Mouse (Mus musculus) regulatory T cell (primary cell): ENCODE measurements around the gene Pmf1.

Experiments
- in situ Hi-C: fragments of 300-600 bp; cut with MboI, MseI; formaldehyde crosslinking; loops from one replicate; pipeline ENCODE4 v1.15.1; 2025; ENCODE audit warnings: high pct_unique_total_duplicates

The Pmf1 gene

DNA sequence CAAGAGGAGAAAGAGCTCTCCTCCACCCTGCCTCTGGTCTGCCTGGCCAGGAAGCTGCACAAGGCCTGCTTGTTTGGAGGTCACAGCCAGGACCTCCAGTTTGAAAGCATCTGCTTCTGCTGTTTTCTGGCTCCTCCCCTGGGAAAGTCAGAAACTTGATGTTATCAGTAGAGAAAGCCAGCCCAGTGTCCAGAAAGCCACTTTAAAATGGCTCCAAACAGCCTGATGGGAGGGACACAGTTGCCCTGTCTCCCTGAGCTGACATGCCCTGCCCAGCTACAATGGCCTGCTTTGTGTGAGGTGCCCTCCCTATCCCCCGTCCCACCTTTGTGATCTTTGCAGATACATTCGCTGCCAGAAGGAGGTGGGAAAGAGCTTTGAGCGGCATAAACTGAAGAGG is 50.1 kb downstream of the Pmf1 start:
- in situ Hi-C loops, result loop anchor here (10.0 kb wide), 1 partner anchor 1375 kb away; no protein-coding TSS in a partner anchor

- in situ Hi-C loops, result no loop called here
These were observed 50.5 kb downstream of the Pmf1 start for GRCm38 (mm10) chr3:88359584-88359983.

DNA sequence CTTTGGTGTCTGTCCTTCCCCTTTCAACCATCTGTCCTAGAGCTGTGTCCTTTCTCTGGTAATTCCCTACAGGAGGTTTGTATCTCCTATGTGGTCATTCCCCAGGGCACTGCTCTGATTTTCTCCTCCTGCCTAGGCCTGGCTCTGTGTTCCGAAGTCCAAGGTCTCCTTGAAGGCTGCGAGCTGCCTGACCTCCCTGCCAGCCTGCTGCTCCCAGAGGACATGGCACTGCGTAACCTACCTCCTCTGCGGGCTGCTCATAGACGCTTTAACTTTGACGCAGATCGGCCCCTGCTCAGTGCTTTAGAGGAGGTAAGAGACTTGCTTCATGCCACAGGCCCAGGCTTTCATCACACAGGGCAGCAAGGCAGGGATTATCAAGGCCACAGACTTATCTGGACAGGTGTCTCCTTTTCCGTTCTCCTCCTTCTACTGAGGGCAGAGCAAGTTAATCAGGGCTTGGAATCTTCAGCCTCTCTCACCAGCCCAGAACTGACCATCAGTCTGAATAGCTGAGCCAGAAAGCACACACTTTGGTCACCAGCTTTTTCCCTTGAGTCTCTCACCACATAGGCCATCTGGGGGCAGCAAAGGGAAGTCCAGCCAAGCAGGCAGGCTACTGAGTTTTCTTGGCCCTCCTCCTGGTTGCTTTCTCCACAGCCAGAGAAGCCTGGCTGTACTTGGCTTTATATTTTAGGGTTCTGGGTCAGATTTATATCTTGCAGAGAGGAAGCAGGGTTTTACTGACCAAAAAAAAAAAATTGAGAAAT is 55.5 kb downstream of the Pmf1 start:
- in situ Hi-C loops, result loop anchor here (5.0 kb wide), 1 partner anchor 42 kb away; no protein-coding TSS in a partner anchor

DNA sequence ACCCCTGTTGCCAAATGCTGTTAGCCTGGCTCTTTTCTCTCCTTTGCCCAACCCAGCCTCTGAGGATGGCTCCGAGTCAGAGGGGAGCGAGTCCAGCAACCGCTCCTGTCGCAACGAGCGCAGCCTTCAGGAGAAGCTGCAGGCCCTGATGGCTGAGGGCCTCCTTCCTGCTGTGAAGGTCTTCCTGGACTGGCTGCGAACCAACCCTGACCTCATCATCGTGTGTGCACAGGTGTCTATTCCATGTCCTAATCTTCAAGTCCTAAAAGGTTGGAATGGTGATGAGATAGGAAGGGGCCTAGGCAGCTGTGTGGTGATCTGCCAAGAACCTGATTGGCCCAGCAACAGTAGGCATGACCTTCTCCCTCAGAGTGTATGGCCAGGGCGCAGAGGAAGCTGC is 57.2 kb downstream of the Pmf1 start:
- in situ Hi-C loops, result loop anchor here (5.0 kb wide), 1 partner anchor 41 kb away; no protein-coding TSS in a partner anchor

DNA sequence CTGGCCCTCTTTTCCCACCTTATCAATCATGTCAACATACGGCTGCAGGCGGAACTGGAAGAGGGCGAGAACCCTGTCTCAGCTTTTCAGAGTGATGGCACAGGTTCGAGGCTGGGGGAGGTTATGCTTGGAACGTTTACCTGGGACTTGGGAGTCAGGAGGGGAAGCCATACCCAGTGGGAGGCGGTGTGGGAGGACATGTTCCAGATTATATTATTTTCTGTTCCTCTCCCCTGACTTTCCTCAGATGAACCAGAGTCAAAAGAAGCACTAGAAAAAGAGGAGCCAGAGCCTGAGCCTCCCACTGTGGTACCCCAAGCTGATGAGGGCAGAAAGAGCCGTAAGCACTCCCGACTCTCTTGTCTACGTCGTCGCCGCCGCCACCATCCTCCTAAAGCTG is 59.4 kb downstream of the Pmf1 start:
- in situ Hi-C loops, result loop anchor here (5.0 kb wide), 1 partner anchor 38 kb away; no protein-coding TSS in a partner anchor
